Comparison of ENCODE assay signal across 20 mouse cellular contexts in genomic region chr14:122880291-122880690, GRCm38 (mm10). TPM values are rescaled to one million over a fixed set of nuclear protein-coding genes. Genes with fewer than 3 reads are reported as not detected.
DNase-seq lines count a peak whose midpoint lies in the region; ATAC-seq and TF ChIP-seq lines count a peak whose summit lies in the region.
"Had no signal": no experiment of that assay in that cellular context is flagged by ENCODE, and none has a peak within 500 bp of the region (broad histone marks: within the 10 kb centered on the region; RNA-seq: fewer than 3 reads in every experiment).

No protein-coding gene starts in this region.

- no peaks in the 10 kb centered on the region for H3K36me3 ChIP-seq in hindbrain, postnatal 0 days (ENCODE audit: insufficient read depth, low read length)
- no peaks in the 10 kb centered on the region for H3K36me3 ChIP-seq in hindbrain, embryonic 16.5 days (ENCODE audit: control insufficient read depth, insufficient read depth, low read length)
- no peaks in the 10 kb centered on the region for H3K36me3 ChIP-seq in intestine, embryonic 15.5 days
- H3K36me3 ChIP-seq: embryonic facial prominence, embryonic 10.5 days; heart, embryonic 15.5 days; hindbrain, embryonic 10.5 days had no signal

- H3K9me3 ChIP-seq in hindbrain, postnatal 0 days (ENCODE audit: low read length), result no peaks in the 10 kb centered on the region
- H3K9me3 ChIP-seq in hindbrain, embryonic 16.5 days (ENCODE audit: control insufficient read depth, low read length), result no peaks in the 10 kb centered on the region
- no peaks in the 10 kb centered on the region for H3K9me3 ChIP-seq in intestine, embryonic 15.5 days
- H3K9me3 ChIP-seq: embryonic facial prominence, embryonic 10.5 days; forebrain, embryonic 13.5 days; heart, embryonic 15.5 days; hindbrain, embryonic 10.5 days had no signal

- 67% methylated on average over 7 of the region's 7 CpGs for WGBS in hindbrain, postnatal 0 days
- 74% methylated on average over 7 of the region's 7 CpGs for WGBS in hindbrain, embryonic 16.5 days
- 68% methylated on average over 7 of the region's 7 CpGs for WGBS in intestine, embryonic 15.5 days

- 0 out of 2 replicates have a peak overlapping the region, but pooled peaks have one; percentile 15 for H3K27ac ChIP-seq in hindbrain, postnatal 0 days
- no peak overlapping the region for H3K27ac ChIP-seq in hindbrain, embryonic 16.5 days (ENCODE audit: low read depth, low read length)
- H3K27ac ChIP-seq in intestine, embryonic 15.5 days, result no peak overlapping the region
- H3K27ac ChIP-seq: embryonic facial prominence, embryonic 10.5 days; forebrain, embryonic 13.5 days; gastrocnemius, adult 2 months; heart, embryonic 15.5 days; hindbrain, embryonic 10.5 days; hindbrain, embryonic 14.5 days had no signal

- no peak overlapping the region for H3K4me3 ChIP-seq in hindbrain, postnatal 0 days (ENCODE audit: low read length)
- no peak overlapping the region for H3K4me3 ChIP-seq in hindbrain, embryonic 16.5 days (ENCODE audit: low read length)
- H3K4me3 ChIP-seq in intestine, embryonic 15.5 days (replicated peaks), result no peak overlapping the region
- H3K4me3 ChIP-seq: embryonic facial prominence, embryonic 10.5 days; forebrain, embryonic 13.5 days; gastrocnemius, adult 2 months; heart, embryonic 15.5 days; hindbrain, embryonic 10.5 days had no signal

- DNase-seq in cerebellum, adult 8-10 months, result peak; percentile 41
- DNase-seq in hindbrain, postnatal 0 days (ENCODE audit: low spot score), result no peak
- no peak for DNase-seq in frontal cortex, adult 2 months (ENCODE audit: extremely low spot score in 1 of 2, low spot score in 1 of 2)
- DNase-seq: adrenal gland, postnatal 10 days; forebrain, postnatal 0 days; gastrocnemius, adult 2 months; gastrocnemius, postnatal 25 days; heart, adult 18-20 months; kidney, adult 2 months had no signal

- peak overlapping the region; percentile 25 for H3K4me2 ChIP-seq in hindbrain, postnatal 0 days (ENCODE audit: low read depth, low read length)
- H3K4me2 ChIP-seq in hindbrain, embryonic 16.5 days (ENCODE audit: low read length), result no peak overlapping the region
- H3K4me2 ChIP-seq in intestine, embryonic 15.5 days (replicated peaks), result no peak overlapping the region
- H3K4me2 ChIP-seq: forebrain, embryonic 13.5 days; heart, embryonic 11.5 days; heart, embryonic 15.5 days; hindbrain, embryonic 14.5 days had no signal

- no peaks in the 10 kb centered on the region for H3K27me3 ChIP-seq in hindbrain, postnatal 0 days (ENCODE audit: insufficient read depth, low read length)
- H3K27me3 ChIP-seq in hindbrain, embryonic 16.5 days (replicated peaks; ENCODE audit: control insufficient read depth, insufficient read depth, low read length), result no peaks in the 10 kb centered on the region
- H3K27me3 ChIP-seq in intestine, embryonic 15.5 days (replicated peaks), result no peaks in the 10 kb centered on the region
- H3K27me3 ChIP-seq: heart, embryonic 15.5 days had no signal

- H3K9ac ChIP-seq in hindbrain, postnatal 0 days (replicated peaks; ENCODE audit: low read length), result no peak overlapping the region
- H3K9ac ChIP-seq in hindbrain, embryonic 16.5 days (ENCODE audit: low read depth, low read length), result no peak overlapping the region
- no peak overlapping the region for H3K9ac ChIP-seq in intestine, embryonic 15.5 days
- H3K9ac ChIP-seq: forebrain, embryonic 13.5 days; forebrain, postnatal 0 days; heart, embryonic 15.5 days; hindbrain, embryonic 14.5 days had no signal

- ATAC-seq in cerebellum, adult (ENCODE audit: insufficient number of reproducible peaks, low FRiP score, low TSS enrichment), result no peak
- no peak for ATAC-seq in hindbrain, postnatal 0 days
- no peak for ATAC-seq in hindbrain, embryonic 16.5 days
- ATAC-seq in intestine, embryonic 15.5 days, result 0 out of 2 replicates have a peak, but pooled peaks have one; percentile 30
- no peak for ATAC-seq in granulocyte monocyte progenitor cell, adult 5-6 weeks (replicated peaks; ENCODE audit: poor library complexity, severe bottlenecking)
- ATAC-seq: forebrain, embryonic 13.5 days; forebrain, postnatal 0 days; inflammation-experienced regulatory T-cells, adult 6 months had no signal

- no peak for TF ChIP-seq CTCF in hindbrain, postnatal 0 days (IDR thresholded peaks at IDR 0.05; ENCODE audit: low read depth)

- peaks cover 19% of the 10 kb centered on the region for H3K4me1 ChIP-seq in hindbrain, postnatal 0 days (ENCODE audit: insufficient read depth, low read length)
- peaks cover 24% of the 10 kb centered on the region for H3K4me1 ChIP-seq in hindbrain, embryonic 16.5 days (ENCODE audit: control insufficient read depth, insufficient read depth, low read depth, low read length)
- H3K4me1 ChIP-seq in intestine, embryonic 15.5 days (replicated peaks), result no peaks in the 10 kb centered on the region

RNA-seq across cellular contexts. Expression of gene Ggact, which starts 33.3 kb away (rescaled TPM):
- total RNA-seq in hindbrain, postnatal 0 days (2014; rRNA removed), result 18.4 and 36.5 TPM in 2 replicates
- 27.9 and 29.1 TPM in 2 replicates for polyA plus RNA-seq in hindbrain, postnatal 0 days (2015; fragmentation: Nextera tagmentation; extraction: Ambion mirVana)
- polyA plus RNA-seq in hindbrain, embryonic 16.5 days (2015; fragmentation: Nextera tagmentation; extraction: Ambion mirVana), result 13.6 and 14.7 TPM in 2 replicates
- polyA plus RNA-seq in intestine, embryonic 15.5 days (2015; fragmentation: Nextera tagmentation; extraction: Ambion mirVana), result 45.1 and 50.3 TPM in 2 replicates
- 53.7 and 58.8 TPM in 2 replicates for polyA plus RNA-seq in frontal cortex, adult 2 months (2012; rRNA removed)
- 2.2 and 3.7 TPM in 2 replicates for total RNA-seq in granulocyte monocyte progenitor cell, adult 5-6 weeks (2014; fragmentation: Nextera tagmentation)
- total RNA-seq in granulocyte monocyte progenitor cell, adult 5-6 weeks (2017), result 0.31 and 2.3 TPM in 2 replicates
